Mouse (Mus musculus): ENCODE data around the gene Stx2.

DNA sequence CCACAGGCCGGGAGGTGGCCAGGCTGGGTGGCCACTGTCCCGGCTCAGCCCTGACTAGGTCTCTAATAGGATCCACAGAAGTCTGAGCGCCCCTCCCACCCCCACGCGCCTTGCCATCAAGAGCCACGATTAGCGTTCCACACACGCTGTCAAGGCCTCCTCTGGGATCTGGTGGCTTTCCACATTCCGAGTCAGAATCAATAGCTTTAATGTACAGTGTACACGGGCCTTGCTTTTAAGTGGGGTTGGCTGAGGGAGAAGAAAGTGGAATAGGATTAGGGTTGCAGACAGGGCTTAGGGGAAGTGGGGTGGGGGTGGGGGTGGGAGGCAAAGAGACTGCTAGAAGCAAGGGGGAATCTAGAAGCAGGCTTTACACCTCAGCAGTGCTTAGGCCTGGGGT is 67.9 kb downstream of the Stx2 start:
- TF ChIP-seq CTCF (IDR thresholded peaks at IDR 0.05; ENCODE audit: extremely low read depth, insufficient read length, insufficient replicate concordance, low read depth, low read length) (no peak), POLR2A (IDR thresholded peaks at IDR 0.05; ENCODE audit: low read depth, low read length) (no peak)
